Mouse (Mus musculus): Measurements from ENCODE around the gene Ficd. TPM values are rescaled to one million over a fixed set of nuclear protein-coding genes. Genes with fewer than 3 reads are reported as not detected.
A peak's percentile ranks its signal among the peaks of the same experiment; 100 is the strongest.

The Ficd gene
- 1 to 10 TPM; 8.8 to 8.9 TPM for total RNA-seq (2021)
- long read RNA-seq, experiment 1, transcript Ficd-201 (3 exons, 3,133 nt) = major isoform, 26 of 36 reads
- long read RNA-seq, experiment 1, partial matches to known transcripts = 6 of 36 reads
- long read RNA-seq, experiment 1, other reads (novel, unspliced or antisense) = 4 of 36 reads
- long read RNA-seq, experiment 2, transcript Ficd-201 (3 exons, 3,133 nt) = major isoform, 20 of 30 reads
- long read RNA-seq, experiment 2, partial matches to known transcripts = 5 of 30 reads
- long read RNA-seq, experiment 2, other reads (novel, unspliced or antisense) = 5 of 30 reads

GRCm38 (mm10) chr5:113735345-113736112 lies at the start of gene Ficd:
TSS of gene Ficd (plus strand) at chr5:113735803.
- peak; percentile 91 for DNase-seq (ENCODE audit: low spot score)

- no peak for DNase-seq (ENCODE audit: low spot score)
Observed at GRCm38 (mm10) chr5:113687514-113687913, 48.1 kb upstream of the Ficd start.

GRCm38 (mm10) chr5:113690069-113690548 lies 45.5 kb upstream of the Ficd start:
- DNase-seq (ENCODE audit: low spot score) = no peak

- DNase-seq (ENCODE audit: low spot score) = no peak
Observed at GRCm38 (mm10) chr5:113690866-113691265, 44.7 kb upstream of the Ficd start.

- DNase-seq (ENCODE audit: low spot score) = no peak
Observed at GRCm38 (mm10) chr5:113693196-113693755, 42.3 kb upstream of the Ficd start.

- no peak for DNase-seq (ENCODE audit: low spot score)
Observed at GRCm38 (mm10) chr5:113694000-113694399, 41.6 kb upstream of the Ficd start.

- peak; percentile 50 for DNase-seq (ENCODE audit: low spot score)
Observed at GRCm38 (mm10) chr5:113694415-113694814, 41.2 kb upstream of the Ficd start.

GRCm38 (mm10) chr5:113700388-113701023 lies 35.1 kb upstream of the Ficd start:
- DNase-seq (ENCODE audit: low spot score) = no peak

- no peak for DNase-seq (ENCODE audit: low spot score)
Observed at GRCm38 (mm10) chr5:113703803-113704585, 31.6 kb upstream of the Ficd start.

- DNase-seq (ENCODE audit: low spot score) = no peak
Observed at GRCm38 (mm10) chr5:113712861-113713260, 22.7 kb upstream of the Ficd start.

GRCm38 (mm10) chr5:113716581-113717388 lies 18.8 kb upstream of the Ficd start:
- no peak for DNase-seq (ENCODE audit: low spot score)

GRCm38 (mm10) chr5:113719221-113719661 lies 16.4 kb upstream of the Ficd start:
- DNase-seq (ENCODE audit: low spot score) = no peak

- no peak for DNase-seq (ENCODE audit: low spot score)
Observed at GRCm38 (mm10) chr5:113722224-113723013, 13.2 kb upstream of the Ficd start.

GRCm38 (mm10) chr5:113723567-113724237 lies 11.9 kb upstream of the Ficd start:
- DNase-seq (ENCODE audit: low spot score) = no peak

GRCm38 (mm10) chr5:113724446-113724845 lies 11.2 kb upstream of the Ficd start, which contains the start of gene 1700069L16Rik:
TSS of gene 1700069L16Rik (minus strand) at chr5:113724772.
- peak; percentile 82 for DNase-seq (ENCODE audit: low spot score)

- DNase-seq (ENCODE audit: low spot score) = no peak
Observed at GRCm38 (mm10) chr5:113725417-113725816, 10.2 kb upstream of the Ficd start.

GRCm38 (mm10) chr5:113726618-113727017 lies 9.0 kb upstream of the Ficd start:
- no peak for DNase-seq (ENCODE audit: low spot score)

GRCm38 (mm10) chr5:113727238-113727637 lies 8.4 kb upstream of the Ficd start:
- DNase-seq (ENCODE audit: low spot score) = no peak

GRCm38 (mm10) chr5:113728011-113728410 lies 7.6 kb upstream of the Ficd start:
- DNase-seq (ENCODE audit: low spot score) = no peak
